14 mouse cellular contexts compared by ENCODE assay signal in the genomic region with DNA sequence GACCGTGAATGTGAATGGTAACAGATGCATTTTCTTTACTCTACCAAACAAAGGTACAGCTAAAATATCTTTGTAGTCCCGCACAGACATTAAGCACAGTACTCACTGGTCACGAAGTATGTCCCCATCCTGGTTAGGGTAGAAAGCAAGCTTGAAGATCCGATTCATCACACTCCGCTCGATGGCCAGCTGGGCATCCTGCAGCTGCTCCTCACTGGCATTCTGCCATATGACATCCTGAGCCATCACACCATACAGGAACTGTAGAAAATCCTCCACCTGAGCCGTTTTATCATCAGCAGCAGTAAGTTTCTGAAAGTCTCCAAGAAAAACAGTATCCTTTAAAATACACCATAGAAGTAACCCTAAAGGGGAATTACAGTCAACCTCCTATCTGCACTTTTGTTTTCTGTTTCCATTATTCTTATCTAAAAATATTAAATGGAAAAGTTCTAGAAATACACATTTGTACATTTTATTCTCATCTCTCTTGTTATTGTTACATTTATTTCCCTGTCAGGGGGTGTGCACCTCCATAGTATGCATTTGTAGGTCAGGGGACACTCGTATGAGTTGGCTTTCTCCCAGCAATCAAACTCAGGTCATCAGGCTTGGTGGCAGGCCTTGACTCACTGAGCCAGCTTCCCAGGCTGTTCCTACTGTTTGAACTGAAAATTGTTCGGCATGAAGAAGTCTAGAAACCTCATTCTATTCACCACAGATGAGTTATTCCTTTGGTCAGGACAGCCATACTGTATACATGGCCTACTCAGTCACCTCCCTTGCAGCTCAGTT.
"Had no signal": no experiment of that assay in that cellular context is flagged by ENCODE, and none has a peak within 500 bp of the region (broad histone marks: within the 10 kb centered on the region; RNA-seq: fewer than 3 reads in every experiment).

No protein-coding gene starts in this region.

- H3K4me1 ChIP-seq: limb, embryonic 10.5 days; liver, embryonic 15.5 days; neural tube, embryonic 12.5 days had no signal

- H3K9ac ChIP-seq: liver, embryonic 15.5 days; neural tube, embryonic 12.5 days had no signal

- H3K4me3 ChIP-seq: layer of hippocampus, adult 2 months; limb, embryonic 10.5 days; liver, embryonic 15.5 days; neural tube, embryonic 12.5 days had no signal

- H3K4me2 ChIP-seq: liver, embryonic 11.5 days; liver, embryonic 15.5 days; neural tube, embryonic 12.5 days had no signal

- ATAC-seq: lung, postnatal 0 days; midbrain, embryonic 16.5 days had no signal

- H3K27ac ChIP-seq: layer of hippocampus, adult 2 months; limb, embryonic 10.5 days; liver, embryonic 15.5 days; neural tube, embryonic 12.5 days had no signal

- H3K9me3 ChIP-seq: limb, embryonic 10.5 days; liver, embryonic 15.5 days; neural tube, embryonic 12.5 days had no signal

- DNase-seq: kidney, postnatal 10 days; kidney, postnatal 4 days; lung, adult 2 months; lung, postnatal 36 days; right cerebral cortex, adult 18-20 months; right cerebral cortex, postnatal 25 days; thymus, postnatal 4 days had no signal

- H3K27me3 ChIP-seq: liver, embryonic 15.5 days; neural tube, embryonic 12.5 days had no signal
